Mouse (Mus musculus) neutrophil, adult 5-6 weeks (primary cell): Measurements from ENCODE around the gene Gfod1. TPM values are rescaled to one million over a fixed set of nuclear protein-coding genes. Genes with fewer than 3 reads are reported as not detected.

ENCODE experiments used
- ATAC-seq: fragments of 151-379, 151-347 bp; 2 replicates; pipeline ENCODE4 v1.8.0; 2017; ENCODE audit warnings: mild to moderate bottlenecking, moderate TSS enrichment; ENCODE audit not compliant: insufficient number of reproducible peaks, poor library complexity, low FRiP score, severe bottlenecking; ENCODE audit errors: extremely low read depth
- total RNA-seq: library from RNA; stranded (forward); fragments of 200-1000 nt; gene quantifications from 2 replicates; pipeline ENCODE4 v1.2.3, GENCODE M21; 2017

The Gfod1 gene
- total RNA-seq, 1 experiment from 2014 or later, result 18.5 TPM

GRCm38 (mm10) chr13:43217059-43217458 is 86.9 kb downstream of the Gfod1 start:
- no peak for ATAC-seq

GRCm38 (mm10) chr13:43215994-43216706 is 87.8 kb downstream of the Gfod1 start:
- no peak for ATAC-seq

GRCm38 (mm10) chr13:43215144-43215993 is 88.6 kb downstream of the Gfod1 start:
- peak; percentile 30 for ATAC-seq

DNA sequence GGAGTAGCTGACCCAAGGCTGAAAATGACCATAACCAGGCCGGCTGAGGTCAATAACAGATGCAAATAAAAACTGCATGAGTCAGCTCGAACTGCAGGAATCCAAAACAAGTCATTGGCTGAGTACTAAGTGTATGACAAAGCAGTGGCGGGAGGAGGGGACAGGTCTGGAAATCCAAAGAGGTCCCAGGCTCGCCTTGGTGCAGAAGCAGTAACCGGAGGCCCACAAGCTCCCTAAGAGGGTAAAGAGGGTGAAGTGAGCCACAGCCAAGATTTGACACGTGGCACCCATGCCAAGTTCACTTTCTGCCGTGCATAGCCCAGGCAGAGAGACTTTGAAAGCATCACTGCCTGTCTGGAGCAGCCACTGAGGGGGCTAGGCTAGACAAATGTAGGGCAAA is 91.6 kb downstream of the Gfod1 start:
- no peak for ATAC-seq

DNA sequence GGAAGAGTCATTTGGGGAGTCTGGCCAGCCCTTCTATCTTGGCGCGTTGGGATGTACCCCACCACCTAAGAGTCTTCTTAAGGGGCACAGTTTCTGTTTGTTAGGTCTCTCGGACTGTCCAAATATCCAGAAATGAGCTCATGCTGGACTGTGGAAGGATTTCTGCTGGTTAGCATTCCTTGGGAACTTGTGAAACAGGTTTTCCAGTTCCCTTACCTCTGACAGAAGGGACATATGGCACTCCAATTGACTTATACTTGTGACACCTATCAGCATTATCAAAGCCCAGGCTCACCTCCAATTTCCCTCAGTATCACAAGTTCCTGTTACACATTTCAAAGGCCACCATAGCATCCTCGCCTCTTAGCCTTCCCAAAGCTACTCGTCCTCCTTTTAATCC is 93.0 kb downstream of the Gfod1 start:
- no peak for ATAC-seq

- peak; percentile 81 for ATAC-seq
Observed at GRCm38 (mm10) chr13:43209560-43209959, 94.4 kb downstream of the Gfod1 start.

DNA sequence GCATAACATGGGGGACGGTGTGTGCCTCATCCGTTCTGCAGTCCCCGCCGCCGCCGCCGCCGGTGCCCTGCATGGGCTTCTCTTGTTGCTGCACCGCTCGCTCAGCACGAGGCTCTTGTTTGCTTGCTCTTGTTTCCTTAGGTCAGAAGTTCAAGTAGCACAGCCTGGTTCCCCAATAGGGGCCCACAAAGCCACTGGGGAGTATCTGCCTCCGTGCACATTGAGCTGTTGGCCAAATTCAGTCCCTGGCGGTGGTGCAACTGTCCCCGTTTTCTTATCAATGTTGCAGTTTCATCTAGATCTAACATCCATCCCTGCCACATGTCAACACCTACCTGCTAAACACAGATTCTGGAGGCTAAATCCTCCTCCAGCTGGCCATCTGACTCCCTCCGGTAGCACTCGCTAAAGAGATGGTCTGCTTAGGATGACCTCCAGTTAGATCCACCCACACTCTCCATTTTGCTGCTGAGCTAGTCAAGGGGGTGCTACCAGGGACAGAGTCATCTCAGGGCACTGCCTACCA is 95.0 kb downstream of the Gfod1 start:
- peak; percentile 39 for ATAC-seq

DNA sequence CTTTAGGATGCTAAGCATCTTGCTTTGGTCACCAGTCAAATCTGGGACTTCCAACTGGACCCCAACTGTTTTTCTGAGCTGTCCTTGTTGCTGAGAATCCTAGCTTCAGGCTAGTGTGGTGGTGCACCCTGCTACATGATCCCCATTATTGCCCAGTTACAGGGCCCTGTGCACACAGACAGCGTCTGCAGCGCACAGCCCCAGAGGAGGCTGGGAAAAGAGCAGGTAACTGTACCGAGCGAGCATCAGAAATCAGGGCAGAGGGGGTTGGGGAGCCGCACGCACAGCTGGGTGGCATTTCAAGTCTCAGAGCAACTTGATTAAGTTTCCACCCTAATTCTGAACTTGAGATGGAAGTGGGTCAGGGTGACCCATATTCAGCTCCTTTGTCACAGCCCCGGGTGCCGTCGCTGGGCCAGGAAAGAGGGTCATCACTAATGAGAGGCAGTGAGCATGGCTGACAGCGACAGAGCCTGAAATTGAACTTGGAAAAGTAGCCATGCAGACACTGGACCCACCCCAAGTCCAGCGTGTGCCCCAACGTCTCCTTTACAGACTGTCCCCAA is 97.8 kb downstream of the Gfod1 start:
- ATAC-seq, result no peak

DNA sequence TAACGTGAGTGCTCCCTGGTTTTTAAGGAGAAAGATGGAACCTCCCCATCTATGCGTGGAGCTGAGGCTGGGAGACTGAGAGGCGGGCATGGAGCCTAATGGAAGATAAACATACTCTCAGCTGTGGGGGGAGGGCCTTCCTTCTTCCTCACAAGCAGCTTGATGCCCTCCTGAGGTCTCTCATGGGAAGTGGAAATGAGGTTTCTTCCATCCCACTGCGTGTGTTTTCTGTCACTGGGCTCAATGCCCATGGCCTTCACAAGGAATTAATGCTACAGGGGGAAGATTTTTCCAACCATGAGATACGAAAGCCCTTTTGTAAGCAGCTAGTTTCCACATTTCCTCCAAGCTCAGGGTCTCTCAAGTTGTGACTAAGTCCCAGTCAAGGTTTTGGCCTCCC is 100.3 kb downstream of the Gfod1 start:
- ATAC-seq, result no peak

DNA sequence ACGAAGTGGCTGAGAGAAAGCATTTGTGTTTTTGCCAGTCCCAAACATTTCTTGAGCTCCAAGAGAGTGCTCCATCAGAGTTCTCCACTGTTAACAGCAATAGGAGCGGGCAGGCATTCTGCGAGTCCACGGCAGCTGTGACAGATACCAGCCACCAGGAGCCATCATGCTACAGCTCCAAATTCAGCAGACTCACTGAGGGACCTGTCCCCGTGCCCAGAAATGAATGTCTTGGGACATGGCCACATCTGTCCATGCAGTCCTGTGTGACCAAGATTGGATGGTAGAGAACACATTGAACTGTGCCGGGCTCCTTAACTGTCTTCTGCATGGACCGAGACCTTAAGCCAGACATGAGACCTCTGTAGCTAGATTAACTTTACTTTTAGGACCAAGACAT is 100.7 kb downstream of the Gfod1 start:
- no peak for ATAC-seq

DNA sequence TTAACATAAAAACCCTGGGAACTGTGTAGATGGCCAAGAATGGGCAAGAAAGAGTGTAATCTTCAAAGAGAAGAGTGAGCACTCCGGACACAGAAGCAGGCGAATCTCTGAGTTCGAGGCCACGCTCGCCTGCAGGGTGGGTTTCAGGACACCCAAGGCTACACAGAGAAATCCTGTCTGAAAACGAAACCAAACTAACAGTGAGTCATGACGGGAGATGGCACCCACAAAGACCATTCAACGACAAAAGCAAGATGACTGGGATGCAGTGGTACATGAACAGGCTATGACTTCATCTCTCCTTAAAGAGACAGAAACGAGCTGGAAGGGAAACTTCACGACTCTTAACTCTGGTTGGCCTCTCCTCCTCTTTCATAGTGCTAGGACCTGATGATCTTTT is 101.6 kb downstream of the Gfod1 start:
- ATAC-seq, result no peak

GRCm38 (mm10) chr13:43201033-43201432 is 102.9 kb downstream of the Gfod1 start:
- no peak for ATAC-seq

- peak; percentile 4; the same call in 1 of the 2 replicates for ATAC-seq
Observed at GRCm38 (mm10) chr13:43200473-43200872, 103.5 kb downstream of the Gfod1 start.

DNA sequence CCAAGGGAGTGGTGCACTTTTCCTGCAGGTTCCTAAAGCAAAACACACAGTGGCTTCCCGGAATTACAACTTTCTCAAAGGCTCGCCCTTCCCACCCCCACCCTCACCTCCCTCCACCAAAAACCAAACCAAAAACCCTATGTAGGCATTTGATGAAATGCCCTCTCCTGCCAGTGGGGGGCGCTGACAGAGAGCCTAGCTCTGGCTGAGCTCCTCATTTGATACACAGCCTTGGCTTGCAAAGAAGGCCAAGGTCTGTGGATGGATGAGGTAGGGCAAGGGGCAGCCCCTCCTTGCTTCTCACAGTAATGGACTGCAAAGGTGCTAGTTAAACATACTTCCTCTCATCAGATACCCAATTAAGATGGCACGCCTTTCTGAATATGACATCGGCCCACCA is 104.2 kb downstream of the Gfod1 start:
- peak; percentile 53; the same call in 1 of the 2 replicates for ATAC-seq

GRCm38 (mm10) chr13:43199282-43199681 is 104.7 kb downstream of the Gfod1 start:
- no peak for ATAC-seq

GRCm38 (mm10) chr13:43197187-43197586 is 106.8 kb downstream of the Gfod1 start:
- ATAC-seq, result no peak

GRCm38 (mm10) chr13:43196000-43196399 is 108.0 kb downstream of the Gfod1 start:
- no peak for ATAC-seq

DNA sequence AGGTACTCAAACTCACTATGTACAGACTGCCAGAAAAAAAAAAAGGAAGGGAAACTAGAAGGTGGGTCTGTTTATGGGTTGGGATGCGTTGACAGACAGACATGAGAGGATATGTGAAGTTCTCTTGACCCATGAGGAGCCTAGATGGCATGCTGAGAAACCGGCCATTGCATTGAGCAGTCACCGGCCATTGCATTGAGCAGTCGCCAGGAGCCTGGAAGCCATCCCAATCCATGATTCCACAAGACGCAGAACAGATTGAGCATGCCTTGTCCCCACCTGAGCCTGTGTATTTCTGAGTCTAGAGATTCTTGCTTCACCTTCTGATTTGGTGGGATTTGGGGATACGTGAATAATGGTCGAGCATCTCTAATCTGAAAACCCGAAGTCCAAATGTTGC is 110.0 kb downstream of the Gfod1 start:
- ATAC-seq, result no peak

- ATAC-seq, result no peak
Observed at GRCm38 (mm10) chr13:43193266-43193665, 110.7 kb downstream of the Gfod1 start.

DNA sequence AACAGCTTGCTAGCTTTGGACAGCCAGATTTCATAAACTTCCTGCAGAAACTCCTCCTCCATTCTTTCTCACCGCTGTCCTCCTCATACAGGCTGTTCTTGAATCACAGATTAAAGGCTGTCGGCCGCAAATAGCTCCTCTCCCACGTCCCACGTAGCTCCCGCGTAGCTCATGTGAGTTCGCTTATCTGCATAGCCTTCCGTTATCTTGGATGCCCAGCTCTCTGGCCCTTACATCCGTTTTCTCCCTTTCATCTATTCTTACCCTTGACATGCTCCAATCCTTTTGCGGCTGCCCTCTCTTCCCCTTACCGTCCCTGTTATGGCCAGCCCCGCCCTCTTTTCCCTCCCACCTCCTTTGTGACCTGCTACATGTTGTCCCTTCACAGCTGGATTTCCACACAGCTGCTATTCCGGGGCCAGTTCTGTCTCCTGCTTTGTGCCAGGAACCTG is 112.2 kb downstream of the Gfod1 start:
- ATAC-seq, result no peak
